Mouse (Mus musculus) mouse trophoblast stem cell (cell line): ENCODE data around the gene Fam118b.

Experiments
- in situ Hi-C, 2 experiments: fragments of 300-500 bp; cut with MseI, MboI; formaldehyde crosslinking; loops; 2 replicates in 1 of 2; 3 replicates in 1 of 2; pipeline ENCODE4 v1.15.1; 2025

The Fam118b gene

GRCm38 (mm10) chr9:35267146-35267975, at the start of gene Fam118b, which contains the start of gene Rpusd4:
Fam118b (minus strand) TSS chr9:35267805.
Rpusd4 (plus strand) TSS chr9:35267865.
- in situ Hi-C loops: no loop called here

- in situ Hi-C loops: no loop called here
Observed at GRCm38 (mm10) chr9:35316771-35317211, 49.2 kb upstream of the Fam118b start.

DNA sequence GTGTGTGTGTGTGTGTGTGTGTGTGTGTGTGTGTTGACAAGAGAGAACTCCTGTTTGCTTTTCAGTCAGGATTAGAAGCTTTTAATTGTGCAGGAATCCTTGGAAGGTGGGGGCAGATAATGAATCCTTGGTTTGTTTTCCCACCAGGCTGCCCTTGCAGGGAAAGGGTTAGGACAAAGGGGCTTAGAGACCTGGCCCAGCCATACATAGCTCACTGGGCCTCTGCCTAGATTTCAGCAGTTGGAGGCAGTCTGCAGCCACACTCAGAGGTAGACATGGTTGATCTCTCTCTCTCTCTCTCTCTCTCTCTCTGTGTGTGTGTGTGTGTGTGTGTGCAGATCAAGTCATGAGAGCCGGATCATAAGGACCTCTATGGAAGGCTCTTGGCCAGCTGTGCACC, 46.6 kb upstream of the Fam118b start:
- in situ Hi-C loops: no loop called here

GRCm38 (mm10) chr9:35313601-35314000, 46.0 kb upstream of the Fam118b start:
- in situ Hi-C loops: no loop called here

- in situ Hi-C loops: no loop called here
Observed at GRCm38 (mm10) chr9:35312516-35312915, 44.9 kb upstream of the Fam118b start.

DNA sequence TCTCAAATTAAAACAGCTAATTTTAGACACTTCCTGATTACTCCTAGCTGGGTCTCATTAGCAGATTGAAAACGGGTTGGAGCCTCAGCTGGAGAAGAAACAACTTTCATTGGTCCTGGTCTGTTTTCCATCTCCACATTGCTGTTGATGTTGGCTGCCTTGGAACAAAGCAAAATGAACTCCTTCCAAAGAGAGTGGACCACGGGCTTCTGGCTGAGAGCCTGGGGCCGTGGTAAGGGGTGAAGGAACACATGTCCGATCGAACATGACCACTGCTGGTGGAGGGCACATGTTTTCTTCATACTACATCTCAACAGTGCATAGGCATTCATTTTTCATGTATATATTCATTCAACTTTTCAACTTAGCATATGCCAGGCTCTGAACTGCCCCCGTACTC, 42.8 kb upstream of the Fam118b start:
- in situ Hi-C loops: no loop called here

- in situ Hi-C loops: no loop called here
Observed at GRCm38 (mm10) chr9:35307461-35307860, 39.9 kb upstream of the Fam118b start.

GRCm38 (mm10) chr9:35302172-35302571, 34.6 kb upstream of the Fam118b start:
- in situ Hi-C loops: no loop called here

GRCm38 (mm10) chr9:35297791-35298190, 30.2 kb upstream of the Fam118b start:
- in situ Hi-C loops: no loop called here

- in situ Hi-C loops: no loop called here
Observed at GRCm38 (mm10) chr9:35293465-35293864, 25.9 kb upstream of the Fam118b start.

- in situ Hi-C loops: no loop called here
Observed at GRCm38 (mm10) chr9:35290916-35291315, 23.3 kb upstream of the Fam118b start.

- in situ Hi-C loops: no loop called here
Observed at GRCm38 (mm10) chr9:35290417-35290816, 22.8 kb upstream of the Fam118b start.

- in situ Hi-C loops: no loop called here
Observed at GRCm38 (mm10) chr9:35289992-35290391, 22.4 kb upstream of the Fam118b start.

GRCm38 (mm10) chr9:35286351-35286750, 18.7 kb upstream of the Fam118b start:
- in situ Hi-C loops: no loop called here

GRCm38 (mm10) chr9:35284351-35284750, 16.7 kb upstream of the Fam118b start:
- in situ Hi-C loops: loop anchor here (5.0 kb wide), 2 partner anchors 253 to 258 kb away; no protein-coding TSS in a partner anchor

GRCm38 (mm10) chr9:35283415-35284069, 15.9 kb upstream of the Fam118b start:
- in situ Hi-C loops: loop anchor here (5.0 kb wide), 2 partner anchors 254 to 259 kb away; no protein-coding TSS in a partner anchor

DNA sequence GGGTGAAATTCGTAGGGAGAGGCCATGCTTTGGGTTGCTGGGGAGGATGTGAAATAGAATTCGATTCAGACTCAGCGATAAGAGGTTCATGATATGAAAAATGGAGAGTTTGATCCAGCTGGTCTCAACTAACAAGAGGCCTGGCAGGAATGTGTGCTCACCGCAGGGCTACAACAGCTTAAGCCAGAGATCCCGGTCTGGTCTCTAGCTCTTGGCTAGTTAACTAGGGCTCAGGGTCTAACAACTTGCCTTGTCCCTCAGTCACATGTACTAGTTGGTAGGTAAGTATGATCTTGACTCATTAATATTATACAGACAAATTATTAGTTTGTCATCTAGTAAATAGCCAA, 15.2 kb upstream of the Fam118b start:
- in situ Hi-C loops: loop anchor here (5.0 kb wide), 2 partner anchors 254 to 259 kb away; no protein-coding TSS in a partner anchor

GRCm38 (mm10) chr9:35282006-35282850, 14.6 kb upstream of the Fam118b start:
- in situ Hi-C loops: loop anchor here (5.0 kb wide), 2 partner anchors 255 to 260 kb away; no protein-coding TSS in a partner anchor

DNA sequence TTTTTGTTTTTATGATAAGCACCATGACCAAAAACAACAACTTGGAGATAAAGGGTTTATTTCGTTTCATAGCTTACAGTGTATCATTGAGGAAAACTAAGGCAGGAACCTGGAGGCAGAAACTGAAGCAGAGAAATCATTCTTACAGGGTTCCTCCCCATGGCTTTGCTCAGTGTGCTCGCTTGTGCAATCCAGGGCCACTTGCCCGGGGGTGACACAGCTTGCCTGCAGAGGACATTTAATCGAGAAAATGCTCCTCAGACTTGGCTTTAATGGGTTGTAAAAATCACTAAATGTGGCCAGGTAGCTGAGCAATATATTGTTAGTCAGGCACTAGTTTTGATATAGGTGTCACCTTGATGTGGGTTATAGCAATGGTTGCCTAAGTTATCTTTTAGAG, 10.8 kb upstream of the Fam118b start:
- in situ Hi-C loops: no loop called here

DNA sequence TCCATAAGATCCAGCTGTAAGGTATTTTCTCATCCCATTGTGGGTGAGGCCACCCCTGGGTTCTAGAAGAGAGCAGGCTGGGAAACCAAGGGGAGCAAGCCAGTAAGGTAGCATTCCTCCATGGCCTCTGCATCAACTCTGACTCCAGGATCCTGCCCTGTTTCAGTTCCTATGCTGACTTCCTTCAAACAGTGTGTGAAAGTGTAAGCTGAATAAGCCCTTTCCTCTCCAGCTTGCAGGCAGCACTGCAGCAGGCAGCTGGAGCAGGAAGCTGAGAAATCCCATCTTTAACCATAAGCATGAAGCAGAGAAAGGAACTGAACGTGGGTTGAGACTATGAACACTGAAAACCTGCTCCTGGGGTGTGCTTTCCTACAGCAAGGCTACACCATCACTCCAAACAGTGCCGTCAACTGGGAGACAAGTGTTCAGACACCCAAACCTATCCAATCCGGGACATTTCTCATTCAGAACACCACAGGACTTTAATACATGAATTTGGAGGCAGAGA, 10.3 kb upstream of the Fam118b start:
- in situ Hi-C loops: no loop called here

GRCm38 (mm10) chr9:35267976-35268715, 541 bp upstream of the Fam118b start:
- in situ Hi-C loops: no loop called here
